ENCODE assay signal across 7 mouse cellular contexts in the genomic region with DNA sequence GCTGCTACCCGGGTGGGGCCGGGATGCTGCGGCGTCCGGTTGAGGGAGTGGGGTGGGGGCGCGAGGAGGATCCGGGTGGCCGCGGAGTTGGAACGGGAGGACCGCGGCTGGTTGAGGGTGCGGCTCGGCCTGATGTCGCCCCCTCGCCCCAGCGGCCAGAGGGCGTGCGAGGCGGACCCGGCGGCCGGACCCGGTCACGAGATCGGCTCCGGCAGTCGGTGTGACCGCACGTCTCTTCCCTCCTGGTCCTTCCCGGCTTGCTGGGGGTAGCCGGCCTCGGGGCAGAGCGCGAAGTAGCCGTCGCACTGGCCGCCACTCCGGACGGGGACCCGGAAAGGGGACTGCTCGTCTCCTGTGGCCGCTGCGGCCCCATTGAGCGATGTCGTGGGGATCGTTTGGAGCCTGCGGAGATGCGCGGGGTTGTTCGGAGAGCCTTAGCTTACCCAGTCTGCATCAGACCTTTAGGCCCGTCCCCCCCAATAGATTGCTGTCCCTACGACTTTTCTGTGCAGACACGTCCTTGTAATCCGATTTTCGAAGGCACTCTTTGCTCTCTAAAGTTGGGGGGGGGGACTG. TPM values are rescaled to one million over a fixed set of nuclear protein-coding genes. Genes with fewer than 3 reads are reported as not detected.
DNase-seq lines count a peak whose midpoint lies in the region; ATAC-seq and TF ChIP-seq lines count a peak whose summit lies in the region.

No protein-coding gene starts in this region.

- no peak for TF ChIP-seq CTCF in spleen, adult 2 months (IDR thresholded peaks at IDR 0.05; ENCODE audit: extremely low read depth, insufficient read depth, insufficient read length, insufficient replicate concordance)
- TF ChIP-seq CTCF in stomach, postnatal 0 days (IDR thresholded peaks at IDR 0.05; ENCODE audit: low read depth): peak; percentile 42

- H3K27me3 ChIP-seq in spleen, adult 2 months (ENCODE audit: control insufficient read depth, insufficient read depth, low read length): no peaks in the 10 kb centered on the region
- no peaks in the 10 kb centered on the region for H3K27me3 ChIP-seq in forebrain, embryonic 10.5 days (ENCODE audit: poor library complexity, severe bottlenecking)
- H3K27me3 ChIP-seq in liver, embryonic 11.5 days (replicated peaks; ENCODE audit: control insufficient read depth, insufficient read depth, low read length): no peaks in the 10 kb centered on the region
- H3K27me3 ChIP-seq in stomach, postnatal 0 days (ENCODE audit: control insufficient read depth, insufficient read depth, low read length): no peaks in the 10 kb centered on the region

- H3K4me2 ChIP-seq in liver, embryonic 11.5 days: peak overlapping the region; percentile 84
- H3K4me2 ChIP-seq in stomach, postnatal 0 days (replicated peaks; ENCODE audit: low read depth): peak overlapping the region; percentile 84

- peak overlapping the region; percentile 80 for H3K4me3 ChIP-seq in spleen, adult 2 months (ENCODE audit: extremely low read depth, insufficient read depth, insufficient read length)
- H3K4me3 ChIP-seq in forebrain, embryonic 10.5 days: peak overlapping the region; percentile 94
- peak overlapping the region; percentile 97 for H3K4me3 ChIP-seq in liver, embryonic 11.5 days (ENCODE audit: low read depth, low read length)
- peak overlapping the region; percentile 93 for H3K4me3 ChIP-seq in stomach, postnatal 0 days (ENCODE audit: low read depth, low read length)

- H3K27ac ChIP-seq in spleen, adult 2 months (ENCODE audit: insufficient read depth, low read length): peak overlapping the region; percentile 76
- H3K27ac ChIP-seq in forebrain, embryonic 10.5 days: peak overlapping the region; percentile 89
- peak overlapping the region; percentile 56 for H3K27ac ChIP-seq in liver, embryonic 11.5 days (ENCODE audit: low read depth, low read length)
- H3K27ac ChIP-seq in stomach, postnatal 0 days (replicated peaks): peak overlapping the region; percentile 81

- H3K36me3 ChIP-seq in spleen, adult 2 months (ENCODE audit: control insufficient read depth, insufficient read depth, low read length): no peaks in the 10 kb centered on the region; the same call in 1 of the 2 replicates
- peaks cover 24% of the 10 kb centered on the region for H3K36me3 ChIP-seq in forebrain, embryonic 10.5 days (replicated peaks)
- peaks cover 3% of the 10 kb centered on the region; the same call in 1 of the 2 replicates for H3K36me3 ChIP-seq in liver, embryonic 11.5 days (ENCODE audit: control insufficient read depth, insufficient read depth, low read length)
- H3K36me3 ChIP-seq in stomach, postnatal 0 days (ENCODE audit: control insufficient read depth, insufficient read depth, low read length): no peaks in the 10 kb centered on the region

- peak; percentile 70; the same call in 1 of the 2 replicates for ATAC-seq in liver, embryonic 11.5 days (replicated peaks; ENCODE audit: low FRiP score)
- no peak for ATAC-seq in stomach, postnatal 0 days (ENCODE audit: low FRiP score, low TSS enrichment)

- DNase-seq in spleen, adult 2 months (ENCODE audit: low read depth in 1 of 2, low spot score in 2 of 2): no peak
- DNase-seq in spleen, adult 12 weeks (ENCODE audit: low spot score): no peak
- DNase-seq in forebrain, embryonic 10.5 days (ENCODE audit: extremely low spot score, low spot score): no peak
- no peak for DNase-seq in liver, embryonic 11.5 days (ENCODE audit: low spot score)
- DNase-seq in stomach, postnatal 0 days (ENCODE audit: low spot score): no peak
- no peak for DNase-seq in yolk sac, embryonic 10.5 days (ENCODE audit: low spot score)
- DNase-seq in right cerebral cortex, postnatal 14 days: no peak

- under 1% methylated on average over 57 of the region's 57 CpGs for whole genome bisulfite sequencing in spleen, adult 2 months
- 0% methylated on average over 57 of the region's 57 CpGs for WGBS in forebrain, embryonic 10.5 days
- under 1% methylated on average over 57 of the region's 57 CpGs for WGBS in liver, embryonic 11.5 days
- 1% methylated on average over 52 of the region's 57 CpGs for WGBS in stomach, postnatal 0 days

- H3K9me3 ChIP-seq in forebrain, embryonic 10.5 days: no peaks in the 10 kb centered on the region
- no peaks in the 10 kb centered on the region for H3K9me3 ChIP-seq in liver, embryonic 11.5 days (ENCODE audit: control insufficient read depth, low read length)
- no peaks in the 10 kb centered on the region for H3K9me3 ChIP-seq in stomach, postnatal 0 days (ENCODE audit: control insufficient read depth, low read length)

- TF ChIP-seq POLR2A in spleen, adult 2 months (IDR thresholded peaks at IDR 0.05; ENCODE audit: low read depth, low read length): no peak

- peaks cover 2% of the 10 kb centered on the region for H3K4me1 ChIP-seq in spleen, adult 2 months (ENCODE audit: control insufficient read depth, insufficient read depth, insufficient read length)
- H3K4me1 ChIP-seq in forebrain, embryonic 10.5 days: peaks cover 19% of the 10 kb centered on the region
- peaks cover 11% of the 10 kb centered on the region for H3K4me1 ChIP-seq in liver, embryonic 11.5 days (replicated peaks; ENCODE audit: control insufficient read depth, insufficient read depth, low read length)
- no peaks in the 10 kb centered on the region; the same call in 1 of the 2 replicates for H3K4me1 ChIP-seq in stomach, postnatal 0 days (replicated peaks; ENCODE audit: control insufficient read depth, insufficient read depth)

- no peak for TF ChIP-seq EP300 in stomach, postnatal 0 days (optimal IDR thresholded peaks at IDR 0.05)

- H3K9ac ChIP-seq in liver, embryonic 11.5 days (ENCODE audit: low read depth, low read length): peak overlapping the region; percentile 90
- peak overlapping the region; percentile 91 for H3K9ac ChIP-seq in stomach, postnatal 0 days (ENCODE audit: low read length)

RNA-seq across cellular contexts. Expression of gene Vps29, which starts 0.4 kb away (rescaled TPM):
- polyA plus RNA-seq in spleen, adult 2 months (2012; rRNA removed): 19.5 and 21.9 TPM in 2 replicates
- 187 and 195 TPM in 2 replicates for polyA plus RNA-seq in forebrain, embryonic 10.5 days (2016; fragmentation: Nextera tagmentation; extraction: Ambion mirVana)
- 204 and 211 TPM in 2 replicates for polyA plus RNA-seq in liver, embryonic 11.5 days (2014; fragmentation: Nextera tagmentation; extraction: Ambion mirVana)
- polyA plus RNA-seq in stomach, postnatal 0 days (2015; fragmentation: Nextera tagmentation; extraction: Ambion mirVana): 187 and 191 TPM in 2 replicates

RNA-seq across cellular contexts. Expression of gene Rad9b, which starts 0.5 kb away (rescaled TPM):
- 3.8 and 4.5 TPM in 2 replicates for polyA plus RNA-seq in spleen, adult 2 months (2012; rRNA removed)
- 10.7 and 11.0 TPM in 2 replicates for polyA plus RNA-seq in forebrain, embryonic 10.5 days (2016; fragmentation: Nextera tagmentation; extraction: Ambion mirVana)
- polyA plus RNA-seq in liver, embryonic 11.5 days (2014; fragmentation: Nextera tagmentation; extraction: Ambion mirVana): 7.0 and 7.9 TPM in 2 replicates
- 5.2 and 5.3 TPM in 2 replicates for polyA plus RNA-seq in stomach, postnatal 0 days (2015; fragmentation: Nextera tagmentation; extraction: Ambion mirVana)

RNA-seq across cellular contexts. Expression of gene Gpn3, which starts 17.1 kb away (rescaled TPM):
- 55.5 and 75.5 TPM in 2 replicates for polyA plus RNA-seq in spleen, adult 2 months (2012; rRNA removed)
- 84.6 and 92.9 TPM in 2 replicates for polyA plus RNA-seq in forebrain, embryonic 10.5 days (2016; fragmentation: Nextera tagmentation; extraction: Ambion mirVana)
- polyA plus RNA-seq in liver, embryonic 11.5 days (2014; fragmentation: Nextera tagmentation; extraction: Ambion mirVana): 112 and 114 TPM in 2 replicates
- 40.5 and 41.5 TPM in 2 replicates for polyA plus RNA-seq in stomach, postnatal 0 days (2015; fragmentation: Nextera tagmentation; extraction: Ambion mirVana)

RNA-seq across cellular contexts. Expression of gene Fam216a, which starts 17.6 kb away (rescaled TPM):
- polyA plus RNA-seq in spleen, adult 2 months (2012; rRNA removed): 7.4 and 10.0 TPM in 2 replicates
- 86.1 and 90.1 TPM in 2 replicates for polyA plus RNA-seq in forebrain, embryonic 10.5 days (2016; fragmentation: Nextera tagmentation; extraction: Ambion mirVana)
- polyA plus RNA-seq in liver, embryonic 11.5 days (2014; fragmentation: Nextera tagmentation; extraction: Ambion mirVana): 50.7 and 52.1 TPM in 2 replicates
- polyA plus RNA-seq in stomach, postnatal 0 days (2015; fragmentation: Nextera tagmentation; extraction: Ambion mirVana): 23.8 and 26.0 TPM in 2 replicates

RNA-seq across cellular contexts. Expression of gene Arpc3, which starts 37.1 kb away (rescaled TPM):
- polyA plus RNA-seq in spleen, adult 2 months (2012; rRNA removed): 134 and 154 TPM in 2 replicates
- polyA plus RNA-seq in forebrain, embryonic 10.5 days (2016; fragmentation: Nextera tagmentation; extraction: Ambion mirVana): 91.9 and 98.7 TPM in 2 replicates
- polyA plus RNA-seq in liver, embryonic 11.5 days (2014; fragmentation: Nextera tagmentation; extraction: Ambion mirVana): 122 and 125 TPM in 2 replicates
- 147 TPM in 2 replicates for polyA plus RNA-seq in stomach, postnatal 0 days (2015; fragmentation: Nextera tagmentation; extraction: Ambion mirVana)
